Mouse (Mus musculus) ES-E14 (cell line): ENCODE data around the gene Tuba8. TPM values are rescaled to one million over a fixed set of nuclear protein-coding genes. Genes with fewer than 3 reads are reported as not detected.
A peak's percentile ranks its signal among the peaks of the same experiment; 100 is the strongest.

Experiments
- DNase-seq: peaks from one replicate; pipeline ENCODE4 v3.0.0-alpha.2; 2013; ENCODE audit warnings: low read depth, low spot score
- H3K27ac ChIP-seq: 2 replicates; pipeline ENCODE4 v1.5.1; 2012; ENCODE audit warnings: low read depth, mild to moderate bottlenecking, low read length, moderate library complexity, mixed read lengths; ENCODE audit not compliant: poor library complexity, insufficient read depth, severe bottlenecking
- H3K36me3 ChIP-seq: 2 replicates; pipeline ENCODE4 v1.6.1; 2012; ENCODE audit warnings: mild to moderate bottlenecking, low read length, moderate library complexity, mixed read lengths; ENCODE audit not compliant: control insufficient read depth, poor library complexity, insufficient read depth, severe bottlenecking
- H3K4me1 ChIP-seq, 2 experiments: fragments of 150-350 bp in 1 of 2; sonication (generic) in 1 of 2; 2 replicates each; pipeline ENCODE4 v1.6.1; 2012; ENCODE audit warnings: low read length in 2 of 2, mild to moderate bottlenecking in 1 of 2, mixed read lengths in 1 of 2; ENCODE audit not compliant: control insufficient read depth in 2 of 2, insufficient read depth in 2 of 2, poor library complexity in 1 of 2
- H3K4me3 ChIP-seq, 2 experiments: fragments of 150-350 bp in 1 of 2; sonication (generic) in 1 of 2; 2 replicates each; pipeline ENCODE4 v1.5.1; 2012; ENCODE audit warnings: low read length in 2 of 2, low read depth in 1 of 2, mild to moderate bottlenecking in 1 of 2, mixed read lengths in 1 of 2; ENCODE audit not compliant: insufficient read depth in 1 of 2, poor library complexity in 1 of 2, severe bottlenecking in 1 of 2
- H3K9ac ChIP-seq: 2 replicates; pipeline ENCODE4 v1.6.1; 2012; ENCODE audit warnings: low read depth, mild to moderate bottlenecking, low read length, mixed read lengths; ENCODE audit not compliant: poor library complexity, insufficient read depth, severe bottlenecking
- H3K9me3 ChIP-seq: fragments of 150-350 bp; sonication (generic); 2 replicates; pipeline ENCODE4 v1.6.1; 2012; ENCODE audit warnings: low read depth, mild to moderate bottlenecking, low read length; ENCODE audit not compliant: control insufficient read depth, insufficient read depth
- CHD2 ChIP-seq: IDR thresholded peaks from 2 replicates; pipeline ENCODE4 v1.6.1; 2014; ENCODE audit warnings: mild to moderate bottlenecking, low read depth, low read length, inconsistent platforms
- HCFC1 ChIP-seq: IDR thresholded peaks from 2 replicates; pipeline ENCODE4 v1.6.1; 2012; ENCODE audit warnings: low read length, inconsistent platforms, borderline replicate concordance; ENCODE audit not compliant: insufficient read depth
- MAFK ChIP-seq: IDR thresholded peaks from 2 replicates; pipeline ENCODE4 v1.6.1; 2014; ENCODE audit warnings: mild to moderate bottlenecking, low read depth, low read length, inconsistent platforms; ENCODE audit not compliant: insufficient read depth
- ZC3H11A ChIP-seq: IDR thresholded peaks from 2 replicates; pipeline ENCODE4 v1.6.1; 2012; ENCODE audit warnings: low read depth, mild to moderate bottlenecking, inconsistent platforms, low read length, borderline replicate concordance
- ZNF384 ChIP-seq: IDR thresholded peaks from 2 replicates; pipeline ENCODE4 v1.6.1; 2012; ENCODE audit warnings: low read depth, low read length, inconsistent platforms
- in situ Hi-C, 2 experiments: fragments of 600-800 bp; cut with MboI; formaldehyde crosslinking; loops; one replicate each; pipeline ENCODE4 v1.15.1; 2025; ENCODE audit warnings: low sequenced_read_pairs in 2 of 2, inconsistent platforms in 1 of 2; ENCODE audit not compliant: unreplicated experiment in 2 of 2
- total RNA-seq: library from RNA; depleted of rRNA; stranded (reverse); fragments of 300-350 nt; gene quantifications from 2 replicates; pipeline ENCODE4 v1.2.3, GENCODE M21; 2012

The Tuba8 gene
- total RNA-seq, 1 experiment, result 0.62 TPM

- TF ChIP-seq MAFK (no peak), ZC3H11A (0 out of 2 replicates have a peak, but pooled peaks have one; percentile 21)
- in situ Hi-C loops, result no loop called here
Measured at GRCm38 (mm10) chr6:121184198-121185140, 26.0 kb upstream of the Tuba8 start.

GRCm38 (mm10) chr6:121185232-121185631, 25.3 kb upstream of the Tuba8 start:
- Histone ChIP-seq H3K4me1 (peaks cover 1 to 2% of the 10 kb centered on the region in 2 experiments; a peak in 3 of 4 replicates), H3K9me3 (no peaks in the 10 kb centered on the region), H3K36me3 (peaks cover 2% of the 10 kb centered on the region; the same call in 1 of the 2 replicates), H3K9ac (no peak overlapping the region), H3K4me3 (no peak overlapping the region), H3K27ac (no peak overlapping the region)
- DNase-seq, result no peak
- no peak for TF ChIP-seq MAFK
- no peak for TF ChIP-seq HCFC1
- TF ChIP-seq ZC3H11A, result no peak
- no peak for TF ChIP-seq ZNF384
- TF ChIP-seq CHD2, result no peak
- in situ Hi-C loops, result no loop called here

More at GRCm38 (mm10) chr6:121184198-121185140, 26.0 kb upstream of the Tuba8 start:
- no peak for DNase-seq
- Histone ChIP-seq H3K36me3 (peaks cover 2% of the 10 kb centered on the region; the same call in 1 of the 2 replicates), H3K4me1 (peaks cover 1 to 2% of the 10 kb centered on the region in 2 experiments; a peak in 3 of 4 replicates), H3K9ac (peak overlapping the region; percentile 72), H3K27ac (no peak overlapping the region), H3K9me3 (no peaks in the 10 kb centered on the region), H3K4me3 (peak overlapping the region; percentile 74 to 91)

- DNase-seq, result no peak
- TF ChIP-seq ZNF384, result no peak
- no peak for TF ChIP-seq ZC3H11A
- in situ Hi-C loops, result no loop called here
- Histone ChIP-seq H3K4me3 (no peak overlapping the region), H3K9ac (no peak overlapping the region), H3K27ac (no peak overlapping the region; the same call in 1 of the 2 replicates), H3K9me3 (no peaks in the 10 kb centered on the region), H3K4me1 (peaks cover 0 to 15% of the 10 kb centered on the region in 2 experiments; a peak in 1 of 4 replicates), H3K36me3 (peaks cover 4% of the 10 kb centered on the region; the same call in 1 of the 2 replicates)
Measured at GRCm38 (mm10) chr6:121191261-121192009, 19.1 kb upstream of the Tuba8 start.

GRCm38 (mm10) chr6:121194061-121194955, 16.2 kb upstream of the Tuba8 start:
- Histone ChIP-seq H3K36me3 (0 out of 2 replicates have a peak, but pooled peaks cover 2% of the 10 kb centered on the region), H3K4me1 (peaks cover 0 to 15% of the 10 kb centered on the region in 2 experiments; a peak in 1 of 4 replicates), H3K9ac (no peak overlapping the region), H3K9me3 (no peaks in the 10 kb centered on the region), H3K27ac (peak overlapping the region; percentile 46), H3K4me3 (no peak overlapping the region)
- TF ChIP-seq MAFK, result no peak
- no peak for TF ChIP-seq ZNF384
- TF ChIP-seq CHD2, result no peak
- TF ChIP-seq ZC3H11A, result no peak
- TF ChIP-seq HCFC1, result no peak
- in situ Hi-C loops, result no loop called here
- DNase-seq, result peak; percentile 54
